Mouse (Mus musculus): ENCODE results near the gene Pilra. TPM values are rescaled to one million over a fixed set of nuclear protein-coding genes. Genes with fewer than 3 reads are reported as not detected.
A peak's percentile ranks its signal among the peaks of the same experiment; 100 is the strongest.

Pilra gene
- total and polyA plus RNA-seq, 2 experiments: 2.4 to 3.2 TPM

DNA sequence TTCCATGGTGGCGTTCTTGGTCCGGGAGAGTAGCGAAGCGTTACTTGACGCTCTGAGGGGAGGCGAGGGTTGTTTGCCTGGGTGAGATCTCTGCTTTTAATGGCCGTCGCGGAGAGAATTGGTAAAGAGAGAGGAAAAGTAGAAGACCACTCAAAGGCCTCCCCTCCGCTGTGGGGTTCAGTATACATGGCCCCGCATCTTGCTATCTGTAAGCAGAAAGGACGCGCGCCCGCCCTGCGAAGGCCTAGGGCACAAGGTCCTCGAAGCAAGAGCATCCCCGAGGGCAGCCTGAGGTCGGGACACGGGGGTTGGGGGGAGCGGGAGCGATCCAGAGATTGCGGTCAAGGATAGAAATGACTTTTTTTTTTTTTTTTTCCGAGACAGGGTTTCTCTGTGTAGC is 47.9 kb downstream of the Pilra start:
- 0 out of 2 replicates have a peak overlapping the region, but pooled peaks have one; percentile 3 for H3K4me3 ChIP-seq (ENCODE audit: insufficient read depth, low read depth, low read length)

DNA sequence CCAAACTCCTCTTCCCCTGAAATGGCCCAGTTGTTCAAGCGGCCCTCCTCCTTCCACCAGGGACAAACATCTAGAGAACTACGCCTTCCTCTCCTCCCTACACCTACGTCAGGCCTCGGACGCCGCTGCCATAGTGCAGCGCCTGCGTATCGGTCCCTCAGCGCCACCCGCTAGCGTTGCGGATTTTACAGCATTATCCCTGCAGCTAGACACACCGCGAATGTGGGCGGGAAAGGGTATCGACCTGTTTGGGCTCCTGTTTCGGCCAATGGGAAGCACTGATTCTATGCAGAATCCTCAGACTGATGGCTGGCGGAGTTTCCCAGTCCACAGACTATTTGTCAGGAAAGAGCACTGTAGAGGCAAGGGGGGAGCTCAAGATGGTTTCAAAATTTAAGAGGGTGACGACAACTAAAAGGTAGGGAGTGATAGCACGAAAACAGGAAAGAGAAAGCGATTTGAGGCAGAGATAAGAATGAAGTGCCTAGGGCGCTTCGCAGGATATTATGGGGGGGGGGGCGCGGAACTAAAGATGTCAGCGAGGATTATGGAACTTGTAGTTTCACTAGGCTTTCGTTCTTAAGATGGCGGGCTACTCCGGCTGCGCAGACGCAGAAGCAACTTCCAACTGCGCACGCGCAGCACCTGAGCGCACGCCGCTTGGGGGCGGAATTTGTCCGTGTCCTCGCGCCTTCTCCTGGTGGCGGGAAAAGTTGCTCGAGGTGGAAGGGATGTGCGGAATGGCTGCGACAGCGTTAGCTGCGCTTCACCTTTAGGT is 48.7 kb downstream of the Pilra start, which contains the start of the genes Mepce and Zcwpw1:
Gene Mepce (minus strand): TSS at position 505 of the 778 bp plus-strand sequence.
Gene Zcwpw1 (plus strand): TSS at position 648 of the 778 bp plus-strand sequence.
- Histone ChIP-seq H3K36me3 (ENCODE audit: control insufficient read depth, insufficient read depth, low read length) (peaks cover 5% of the 10 kb centered on the region; the same call in 1 of the 2 replicates), H3K4me1 (ENCODE audit: control insufficient read depth, insufficient read depth, low read length) (peaks cover 19% of the 10 kb centered on the region), H3K79me2 (ENCODE audit: control insufficient read depth, insufficient read depth, low read length) (peaks cover 16% of the 10 kb centered on the region), H3K4me3 (ENCODE audit: insufficient read depth, low read depth, low read length) (peak within 1 kb of the TSS; percentile 82), H3K9ac (ENCODE audit: low read depth, low read length) (peak within 1 kb of the TSS; percentile 91), H3K27me3 (ENCODE audit: control insufficient read depth, insufficient read depth, low read length) (no peaks in the 10 kb centered on the region), H3K27ac (replicated peaks; ENCODE audit: insufficient read depth, low read depth, low read length) (peak within 1 kb of the TSS; percentile 85)
- TF ChIP-seq CTCF (IDR thresholded peaks at IDR 0.05; ENCODE audit: low read depth, low read length) (peak; percentile 85), POLR2A (IDR thresholded peaks at IDR 0.05; ENCODE audit: extremely low read depth, insufficient read depth, low read length) (0 out of 2 replicates have a peak, but pooled peaks have one; percentile 53)
- under 1% methylated on average over 48 of the region's 48 CpGs for WGBS
- peak; percentile 89 for DNase-seq (ENCODE audit: extremely low read depth, low read depth, low spot score)

More for the DNA sequence above, 47.9 kb downstream of the Pilra start:
- Histone ChIP-seq H3K9ac (ENCODE audit: low read depth, low read length) (no peak overlapping the region), H3K4me1 (ENCODE audit: control insufficient read depth, insufficient read depth, low read length) (peaks cover 19% of the 10 kb centered on the region), H3K27me3 (ENCODE audit: control insufficient read depth, insufficient read depth, low read length) (no peaks in the 10 kb centered on the region), H3K36me3 (ENCODE audit: control insufficient read depth, insufficient read depth, low read length) (no peaks in the 10 kb centered on the region; the same call in 1 of the 2 replicates), H3K79me2 (ENCODE audit: control insufficient read depth, insufficient read depth, low read length) (peaks cover 16% of the 10 kb centered on the region), H3K27ac (replicated peaks; ENCODE audit: insufficient read depth, low read depth, low read length) (no peak overlapping the region)
- no peak for DNase-seq (ENCODE audit: extremely low read depth, low read depth, low spot score)
- WGBS: 67% methylated on average over 24 of the region's 24 CpGs
- TF ChIP-seq CTCF (IDR thresholded peaks at IDR 0.05; ENCODE audit: low read depth, low read length): no peak
- TF ChIP-seq POLR2A (IDR thresholded peaks at IDR 0.05; ENCODE audit: extremely low read depth, insufficient read depth, low read length): no peak

DNA sequence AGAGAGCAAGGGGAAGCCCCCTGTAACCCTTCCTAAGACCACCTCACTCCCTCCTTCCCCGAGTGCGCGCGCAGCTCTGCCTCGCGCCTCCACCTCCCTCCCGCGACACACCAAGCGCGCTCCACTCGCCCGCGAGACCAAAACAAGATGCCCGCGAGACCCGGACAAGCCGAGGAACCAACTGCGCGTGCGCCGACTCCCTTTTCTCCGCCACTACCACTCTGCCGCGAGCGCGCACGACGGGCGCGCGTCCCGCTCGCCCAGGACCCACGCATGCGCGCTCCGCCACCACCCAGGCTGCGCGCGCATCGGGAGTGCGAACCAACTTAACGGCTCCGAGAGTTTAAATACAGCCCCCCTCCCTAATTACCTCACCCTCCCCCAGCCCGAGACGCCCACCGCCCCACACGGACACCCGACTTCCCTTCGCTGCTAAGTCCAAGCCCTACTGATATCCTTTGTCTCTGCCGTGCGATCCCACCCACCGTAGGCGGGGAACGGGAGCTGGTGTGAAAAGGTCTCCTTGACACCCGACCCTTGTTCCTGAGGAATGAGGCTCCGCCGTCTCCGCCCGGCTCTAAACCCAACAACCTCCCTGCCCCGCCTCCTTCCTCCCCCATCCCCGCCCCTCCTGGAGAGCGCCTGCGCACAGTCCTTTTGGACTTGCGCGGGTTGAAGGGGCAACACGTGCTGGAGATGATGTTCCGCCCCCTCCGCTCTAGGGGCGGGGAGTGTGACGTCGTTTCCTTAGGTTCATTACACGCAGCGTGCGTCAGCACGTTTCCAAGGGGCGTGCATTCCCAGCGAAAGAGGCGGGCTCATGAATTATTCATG is 49.8 kb downstream of the Pilra start:
- peaks cover 11% of the 10 kb centered on the region; the same call in 1 of the 2 replicates for H3K36me3 ChIP-seq (ENCODE audit: control insufficient read depth, insufficient read depth, low read length)

DNA sequence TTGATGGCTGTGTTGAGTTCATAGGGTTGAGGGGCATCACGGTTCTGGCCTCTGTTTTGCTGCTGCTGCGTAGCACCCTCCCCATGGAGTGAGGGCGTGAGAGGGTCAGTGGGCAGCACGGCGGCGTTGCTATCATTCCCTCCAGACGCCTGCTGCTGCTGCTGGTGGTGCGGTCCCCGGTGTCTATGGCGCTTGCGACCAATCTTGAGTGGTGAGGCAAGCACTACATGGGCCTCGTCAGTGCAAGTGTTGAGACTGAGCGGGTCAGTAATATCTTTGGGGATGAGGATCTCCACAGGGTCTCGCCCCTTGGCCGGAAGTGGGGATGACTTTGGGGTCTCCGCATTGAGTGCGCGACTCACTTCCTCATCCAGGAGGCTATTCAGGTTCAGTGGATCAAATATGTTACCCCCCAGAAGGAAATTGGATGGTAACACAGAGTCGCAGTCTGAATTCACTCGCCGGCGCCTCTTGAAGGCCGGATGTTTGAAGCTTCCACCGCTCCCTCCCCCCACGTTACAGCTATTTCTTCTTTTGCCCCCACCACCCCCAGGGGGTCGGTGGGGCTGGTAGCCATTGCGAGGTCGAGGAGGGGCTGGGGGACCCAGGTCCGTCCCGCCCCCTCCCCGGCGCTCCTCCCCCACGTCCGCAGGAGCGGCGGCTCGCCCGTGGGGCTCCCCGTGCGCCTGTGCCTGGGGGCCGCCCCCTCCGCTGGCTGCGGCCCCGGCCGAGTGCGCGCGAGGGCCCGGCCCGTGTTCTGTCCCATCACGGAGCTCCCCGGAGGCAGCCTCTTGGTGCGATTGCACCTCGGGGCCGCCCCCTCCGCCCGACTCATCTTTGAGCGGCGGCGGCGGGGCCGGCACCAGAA is 50.7 kb downstream of the Pilra start:
- no peak for DNase-seq (ENCODE audit: extremely low read depth, low read depth, low spot score)
- peak overlapping the region; percentile 85 for H3K27ac ChIP-seq (replicated peaks; ENCODE audit: insufficient read depth, low read depth, low read length)
- TF ChIP-seq CTCF (IDR thresholded peaks at IDR 0.05; ENCODE audit: low read depth, low read length) (no peak), POLR2A (IDR thresholded peaks at IDR 0.05; ENCODE audit: extremely low read depth, insufficient read depth, low read length) (no peak)
- peaks cover 16% of the 10 kb centered on the region for H3K79me2 ChIP-seq (ENCODE audit: control insufficient read depth, insufficient read depth, low read length)
- peaks cover 15% of the 10 kb centered on the region; the same call in 1 of the 2 replicates for H3K36me3 ChIP-seq (ENCODE audit: control insufficient read depth, insufficient read depth, low read length)
- 10% methylated on average over 59 of the region's 62 CpGs for WGBS
- peak overlapping the region; percentile 82 for H3K4me3 ChIP-seq (ENCODE audit: insufficient read depth, low read depth, low read length)
- H3K9ac ChIP-seq (ENCODE audit: low read depth, low read length): peak overlapping the region; percentile 91
- H3K4me1 ChIP-seq (ENCODE audit: control insufficient read depth, insufficient read depth, low read length): peaks cover 19% of the 10 kb centered on the region
- no peaks in the 10 kb centered on the region for H3K27me3 ChIP-seq (ENCODE audit: control insufficient read depth, insufficient read depth, low read length)

More for the DNA sequence above, 49.8 kb downstream of the Pilra start:
- Histone ChIP-seq H3K27ac (replicated peaks; ENCODE audit: insufficient read depth, low read depth, low read length) (peak overlapping the region; percentile 85), H3K79me2 (ENCODE audit: control insufficient read depth, insufficient read depth, low read length) (peaks cover 16% of the 10 kb centered on the region), H3K4me3 (ENCODE audit: insufficient read depth, low read depth, low read length) (peak overlapping the region; percentile 82), H3K9ac (ENCODE audit: low read depth, low read length) (peak overlapping the region; percentile 91), H3K27me3 (ENCODE audit: control insufficient read depth, insufficient read depth, low read length) (no peaks in the 10 kb centered on the region), H3K4me1 (ENCODE audit: control insufficient read depth, insufficient read depth, low read length) (peaks cover 19% of the 10 kb centered on the region)
- peak; percentile 97 for DNase-seq (ENCODE audit: extremely low read depth, low read depth, low spot score)
- WGBS: under 1% methylated on average over 79 of the region's 79 CpGs
- TF ChIP-seq CTCF (IDR thresholded peaks at IDR 0.05; ENCODE audit: low read depth, low read length): no peak
- TF ChIP-seq POLR2A (IDR thresholded peaks at IDR 0.05; ENCODE audit: extremely low read depth, insufficient read depth, low read length): peak; percentile 97

DNA sequence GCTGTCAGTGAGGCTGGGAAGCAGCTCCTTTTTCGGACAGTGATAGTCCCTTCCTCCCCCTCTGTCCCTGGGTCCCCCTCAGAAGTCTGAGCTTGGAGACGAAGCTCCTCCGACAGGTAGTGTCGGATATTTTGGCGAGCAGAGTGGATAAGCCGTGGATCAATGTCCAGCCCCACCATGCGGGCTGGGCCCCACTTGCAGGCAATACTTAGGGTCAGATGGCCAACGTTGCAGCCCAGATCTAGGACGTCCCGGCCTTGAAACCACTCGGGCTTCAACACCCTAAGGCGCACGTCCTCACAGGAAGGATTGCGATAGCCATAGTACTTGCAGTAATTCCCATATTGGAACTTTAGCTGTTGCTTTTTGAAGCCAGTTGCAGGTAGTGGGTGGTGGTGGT is 51.5 kb downstream of the Pilra start:
- TF ChIP-seq CTCF (IDR thresholded peaks at IDR 0.05; ENCODE audit: low read depth, low read length) (no peak), POLR2A (IDR thresholded peaks at IDR 0.05; ENCODE audit: extremely low read depth, insufficient read depth, low read length) (no peak)
- Histone ChIP-seq H3K9ac (ENCODE audit: low read depth, low read length) (0 out of 2 replicates have a peak overlapping the region, but pooled peaks have one; percentile 2), H3K4me3 (ENCODE audit: insufficient read depth, low read depth, low read length) (no peak overlapping the region), H3K79me2 (ENCODE audit: control insufficient read depth, insufficient read depth, low read length) (peaks cover 16% of the 10 kb centered on the region), H3K27ac (replicated peaks; ENCODE audit: insufficient read depth, low read depth, low read length) (no peak overlapping the region), H3K4me1 (ENCODE audit: control insufficient read depth, insufficient read depth, low read length) (peaks cover 24% of the 10 kb centered on the region), H3K36me3 (ENCODE audit: control insufficient read depth, insufficient read depth, low read length) (peaks cover 17% of the 10 kb centered on the region; the same call in 1 of the 2 replicates), H3K27me3 (ENCODE audit: control insufficient read depth, insufficient read depth, low read length) (no peaks in the 10 kb centered on the region)
- 65% methylated on average over 14 of the region's 14 CpGs for WGBS
- no peak for DNase-seq (ENCODE audit: extremely low read depth, low read depth, low spot score)
